Comparison of ENCODE assay signal across 15 mouse cellular contexts in genomic region chr10:8228375-8228743, GRCm38 (mm10).
DNase-seq lines count a peak whose midpoint lies in the region; ATAC-seq and TF ChIP-seq lines count a peak whose summit lies in the region.
"Had no signal": no experiment of that assay in that cellular context is flagged by ENCODE, and none has a peak within 500 bp of the region (broad histone marks: within the 10 kb centered on the region; RNA-seq: fewer than 3 reads in every experiment).

No protein-coding gene starts in this region.

- ATAC-seq in embryonic facial prominence, embryonic 11.5 days (replicated peaks; ENCODE audit: insufficient number of reproducible peaks, low FRiP score, low TSS enrichment, low read depth), result no peak
- ATAC-seq in hindbrain, postnatal 0 days, result no peak
- ATAC-seq in hindbrain, embryonic 12.5 days (ENCODE audit: low FRiP score), result no peak
- ATAC-seq: activated CD4-positive, CD25-positive, alpha-beta regulatory T cell, adult 4 months; Patski had no signal

- H3K36me3 ChIP-seq in embryonic facial prominence, embryonic 11.5 days (replicated peaks; ENCODE audit: control insufficient read depth, insufficient read depth, low read depth, low read length), result no peaks in the 10 kb centered on the region
- no peaks in the 10 kb centered on the region for H3K36me3 ChIP-seq in embryonic facial prominence, embryonic 10.5 days (replicated peaks)
- H3K36me3 ChIP-seq in hindbrain, postnatal 0 days (ENCODE audit: insufficient read depth, low read length), result no peaks in the 10 kb centered on the region
- no peaks in the 10 kb centered on the region for H3K36me3 ChIP-seq in hindbrain, embryonic 12.5 days
- H3K36me3 ChIP-seq: heart, embryonic 13.5 days had no signal

- DNase-seq in embryonic facial prominence, embryonic 11.5 days (ENCODE audit: low spot score), result peak; percentile 55
- no peak for DNase-seq in embryonic facial prominence, embryonic 10.5 days (ENCODE audit: low spot score)
- peak; percentile 15 for DNase-seq in hindbrain, postnatal 0 days (ENCODE audit: low spot score)
- DNase-seq in thymus, postnatal 14 days, result peak; percentile 24
- DNase-seq in thymus, postnatal 36 days, result no peak
- no peak for DNase-seq in right cerebral cortex, postnatal 36 days (ENCODE audit: low spot score in 2 of 2)
- DNase-seq: adrenal gland, postnatal 14 days; gastrocnemius, postnatal 14 days; heart, postnatal 36 days; kidney, adult 11 months had no signal

- H3K4me1 ChIP-seq in embryonic facial prominence, embryonic 11.5 days (ENCODE audit: control insufficient read depth, insufficient read depth, low read length), result no peaks in the 10 kb centered on the region
- H3K4me1 ChIP-seq in embryonic facial prominence, embryonic 10.5 days, result peaks cover 14% of the 10 kb centered on the region; the same call in 1 of the 2 replicates
- no peaks in the 10 kb centered on the region for H3K4me1 ChIP-seq in hindbrain, postnatal 0 days (ENCODE audit: insufficient read depth, low read length)
- no peaks in the 10 kb centered on the region for H3K4me1 ChIP-seq in hindbrain, embryonic 12.5 days

- WGBS in embryonic facial prominence, embryonic 11.5 days, result 45% methylated on average over 3 of the region's 3 CpGs
- 49% methylated on average over 3 of the region's 3 CpGs for WGBS in embryonic facial prominence, embryonic 10.5 days
- 80% methylated on average over 3 of the region's 3 CpGs for WGBS in hindbrain, postnatal 0 days
- 78% methylated on average over 3 of the region's 3 CpGs for WGBS in hindbrain, embryonic 12.5 days

- H3K9ac ChIP-seq in embryonic facial prominence, embryonic 11.5 days (replicated peaks; ENCODE audit: low read length), result no peak overlapping the region
- H3K9ac ChIP-seq in hindbrain, postnatal 0 days (replicated peaks; ENCODE audit: low read length), result no peak overlapping the region
- no peak overlapping the region for H3K9ac ChIP-seq in hindbrain, embryonic 12.5 days
- H3K9ac ChIP-seq: heart, embryonic 13.5 days had no signal

- no peak overlapping the region for H3K27ac ChIP-seq in embryonic facial prominence, embryonic 11.5 days (replicated peaks; ENCODE audit: low read depth, low read length)
- no peak overlapping the region for H3K27ac ChIP-seq in embryonic facial prominence, embryonic 10.5 days (replicated peaks)
- H3K27ac ChIP-seq in hindbrain, postnatal 0 days, result no peak overlapping the region
- no peak overlapping the region for H3K27ac ChIP-seq in hindbrain, embryonic 12.5 days
- H3K27ac ChIP-seq: heart, embryonic 13.5 days had no signal

- H3K4me3 ChIP-seq in embryonic facial prominence, embryonic 11.5 days (ENCODE audit: low read depth, low read length), result no peak overlapping the region
- H3K4me3 ChIP-seq in embryonic facial prominence, embryonic 10.5 days, result no peak overlapping the region
- no peak overlapping the region for H3K4me3 ChIP-seq in hindbrain, postnatal 0 days (ENCODE audit: low read length)
- no peak overlapping the region for H3K4me3 ChIP-seq in hindbrain, embryonic 12.5 days
- H3K4me3 ChIP-seq: heart, embryonic 13.5 days had no signal

- H3K9me3 ChIP-seq in embryonic facial prominence, embryonic 11.5 days (replicated peaks; ENCODE audit: control insufficient read depth, low read length), result no peaks in the 10 kb centered on the region
- H3K9me3 ChIP-seq in embryonic facial prominence, embryonic 10.5 days, result no peaks in the 10 kb centered on the region
- no peaks in the 10 kb centered on the region for H3K9me3 ChIP-seq in hindbrain, postnatal 0 days (ENCODE audit: low read length)
- H3K9me3 ChIP-seq in hindbrain, embryonic 12.5 days (replicated peaks), result no peaks in the 10 kb centered on the region
- H3K9me3 ChIP-seq: heart, embryonic 13.5 days had no signal

- H3K4me2 ChIP-seq in embryonic facial prominence, embryonic 11.5 days (ENCODE audit: low read depth, low read length), result no peak overlapping the region
- no peak overlapping the region for H3K4me2 ChIP-seq in hindbrain, postnatal 0 days (ENCODE audit: low read depth, low read length)
- no peak overlapping the region for H3K4me2 ChIP-seq in hindbrain, embryonic 12.5 days (replicated peaks)
- H3K4me2 ChIP-seq: heart, embryonic 13.5 days had no signal

- no peaks in the 10 kb centered on the region for H3K27me3 ChIP-seq in embryonic facial prominence, embryonic 11.5 days (ENCODE audit: control insufficient read depth, insufficient read depth, low read length)
- no peaks in the 10 kb centered on the region for H3K27me3 ChIP-seq in embryonic facial prominence, embryonic 10.5 days (replicated peaks; ENCODE audit: low read depth, poor library complexity, severe bottlenecking)
- H3K27me3 ChIP-seq in hindbrain, postnatal 0 days (ENCODE audit: insufficient read depth, low read length), result no peaks in the 10 kb centered on the region
- no peaks in the 10 kb centered on the region for H3K27me3 ChIP-seq in hindbrain, embryonic 12.5 days
- H3K27me3 ChIP-seq: CH12.LX; heart, embryonic 13.5 days; Patski had no signal

- no peak for TF ChIP-seq CTCF in hindbrain, postnatal 0 days (IDR thresholded peaks at IDR 0.05; ENCODE audit: low read depth)

Comparison
In these comparisons a context has a peak if more than half of its experiments do, and no peak if none do; other contexts are left out.
1. DNase-seq: peak in embryonic facial prominence, embryonic 11.5 days (single experiment), hindbrain, postnatal 0 days (single experiment) and thymus, postnatal 14 days (single experiment); none in embryonic facial prominence, embryonic 10.5 days (single experiment), thymus, postnatal 36 days (0 of 2) and right cerebral cortex, postnatal 36 days (0 of 2).